Mouse (Mus musculus): Measurements from ENCODE around the gene Ddx39b.
"Not testable (repeated sequence)": the region's sequence is repeated elsewhere in the genome, so short reads cannot be mapped to it uniquely, and the experiment has no call there.

Ddx39b gene

GRCm38 (mm10) chr17:35263523-35263883 is 22.0 kb downstream of the Ddx39b start:
- DNase-seq: no peak

GRCm38 (mm10) chr17:35267399-35268086 is 26.0 kb downstream of the Ddx39b start:
- no peak for DNase-seq

GRCm38 (mm10) chr17:35269653-35270347 is 28.3 kb downstream of the Ddx39b start:
- peak; percentile 59 for DNase-seq

GRCm38 (mm10) chr17:35272249-35272648 is 30.7 kb downstream of the Ddx39b start:
- DNase-seq: no peak

DNA sequence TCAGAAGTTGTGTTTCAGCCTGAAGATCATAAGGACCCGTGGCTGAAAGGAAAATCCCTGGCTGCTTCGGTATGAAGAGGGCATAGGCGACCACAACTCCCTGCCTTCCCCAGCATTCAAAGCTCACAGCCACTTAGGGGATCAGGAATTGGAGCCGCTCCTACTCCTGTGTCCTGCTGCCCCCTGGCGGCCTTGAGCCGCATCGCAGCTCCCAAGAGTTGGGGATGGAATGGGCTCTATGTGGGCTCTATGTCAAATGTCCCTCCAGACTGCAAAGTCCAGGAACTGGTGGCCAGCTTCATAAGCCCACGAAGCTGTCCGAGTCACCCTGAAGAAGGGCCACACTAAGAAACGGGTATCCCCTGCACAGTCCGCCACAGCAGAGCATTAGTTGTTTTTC is 33.2 kb downstream of the Ddx39b start:
- DNase-seq: peak; percentile 90

- no peak for DNase-seq
Observed at GRCm38 (mm10) chr17:35276304-35276864, 34.8 kb downstream of the Ddx39b start.

GRCm38 (mm10) chr17:35278049-35278448 is 36.5 kb downstream of the Ddx39b start:
- DNase-seq: no peak

DNA sequence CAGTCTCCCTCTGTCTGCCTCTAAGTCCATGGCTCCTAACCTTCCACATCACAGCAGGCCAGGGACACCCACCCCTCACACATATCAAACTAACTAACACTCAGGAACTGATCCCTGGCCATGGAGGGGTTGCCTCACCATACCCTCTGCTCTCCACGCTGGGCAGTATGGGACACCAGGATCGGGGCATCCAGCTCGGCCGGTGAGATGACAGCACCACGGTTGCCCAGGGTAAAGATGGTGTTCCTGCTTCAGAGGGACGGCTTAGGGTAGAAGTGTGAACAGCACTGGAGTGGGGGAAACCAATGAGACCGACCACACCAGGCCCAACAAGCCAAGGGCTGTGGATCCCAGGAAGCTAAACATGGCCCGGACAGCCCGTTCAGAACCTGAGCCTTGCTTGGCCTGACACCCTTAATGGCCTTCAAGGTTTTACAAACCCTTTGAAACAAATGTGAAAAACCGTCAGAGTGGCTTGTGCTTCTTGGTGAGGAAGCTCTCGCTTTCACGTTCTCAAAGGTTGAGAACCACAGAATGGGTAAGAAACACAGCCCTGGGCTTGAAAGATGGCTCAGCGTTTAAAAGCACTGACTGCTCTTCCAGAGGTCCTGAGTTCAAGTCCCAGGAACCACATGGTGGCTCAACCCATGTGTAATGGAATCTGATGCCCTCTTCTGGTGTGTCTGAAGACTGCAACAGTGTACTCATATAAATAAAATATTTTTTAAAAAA is 37.6 kb downstream of the Ddx39b start:
- no peak for DNase-seq

GRCm38 (mm10) chr17:35280276-35280675 is 38.7 kb downstream of the Ddx39b start:
- DNase-seq: no peak

- DNase-seq: no peak
Observed at GRCm38 (mm10) chr17:35285431-35285830, 43.9 kb downstream of the Ddx39b start.

DNA sequence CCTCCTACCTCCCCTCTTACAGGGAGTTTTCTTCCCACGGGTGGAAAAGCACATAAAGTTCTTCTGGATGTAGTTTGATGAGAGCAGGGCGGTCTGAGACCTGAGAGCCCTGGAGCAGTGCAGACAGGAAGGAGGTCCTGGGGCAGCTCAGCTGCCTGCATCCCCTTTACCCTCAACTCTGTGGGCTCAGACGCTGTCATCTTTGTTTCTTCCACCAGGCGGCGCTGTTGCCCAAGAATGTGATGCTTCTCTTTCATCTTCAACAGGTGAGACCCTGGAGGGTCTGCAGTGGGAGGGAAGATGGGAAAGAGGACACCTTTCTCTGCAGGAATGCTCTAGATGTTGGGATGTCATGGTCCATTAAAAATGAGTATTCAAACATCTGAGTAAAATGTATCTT is 54.2 kb downstream of the Ddx39b start:
- peak; percentile 50 for DNase-seq

DNA sequence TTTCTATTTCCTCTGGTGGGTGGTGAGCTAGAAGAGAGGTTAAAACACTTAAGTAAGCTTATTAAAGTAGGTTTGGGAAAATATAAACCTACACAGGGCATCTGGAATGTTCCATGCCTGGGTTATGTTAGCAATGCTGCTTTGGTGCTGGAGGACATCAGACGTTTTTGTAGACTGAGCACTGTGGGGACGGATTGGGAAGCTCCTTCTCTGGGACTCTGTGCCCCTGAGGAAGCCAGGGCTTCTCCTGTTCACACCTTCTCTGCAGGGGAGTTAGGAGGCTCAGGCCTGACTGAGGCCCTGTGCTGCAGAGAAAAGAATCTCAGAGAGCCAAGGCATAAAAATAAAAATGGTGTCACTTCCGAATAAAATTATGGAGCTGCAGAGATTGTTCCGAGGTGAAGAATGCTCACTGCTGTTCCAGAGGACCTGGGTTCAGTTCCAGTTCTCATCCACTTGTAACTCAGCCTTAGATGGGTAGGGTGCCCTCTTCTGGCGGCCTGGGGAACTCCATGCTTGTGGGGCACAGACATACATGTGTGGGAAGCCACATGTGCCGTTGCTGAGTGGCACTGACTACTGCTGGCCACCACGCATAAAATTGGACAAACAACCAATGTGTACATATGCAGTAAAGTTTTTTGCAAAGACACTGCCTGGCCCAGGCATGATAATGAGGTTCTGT is 58.9 kb downstream of the Ddx39b start:
- DNase-seq: not testable (repeated sequence)

- DNase-seq: peak; percentile 90
Observed at GRCm38 (mm10) chr17:35301645-35302258, 60.2 kb downstream of the Ddx39b start.

GRCm38 (mm10) chr17:35303271-35303670 is 61.7 kb downstream of the Ddx39b start:
- DNase-seq: no peak

All from kidney, postnatal 14 days (tissue).